Mouse (Mus musculus): ENCODE measurements around the gene Sec23b. TPM values are rescaled to one million over a fixed set of nuclear protein-coding genes. Genes with fewer than 3 reads are reported as not detected.
A peak's percentile ranks its signal among the peaks of the same experiment; 100 is the strongest.

Sec23b gene
- 80.6 and 85.8 TPM in 2 replicates for polyA plus RNA-seq (2014; fragmentation: Nextera tagmentation; extraction: Ambion mirVana)

DNA sequence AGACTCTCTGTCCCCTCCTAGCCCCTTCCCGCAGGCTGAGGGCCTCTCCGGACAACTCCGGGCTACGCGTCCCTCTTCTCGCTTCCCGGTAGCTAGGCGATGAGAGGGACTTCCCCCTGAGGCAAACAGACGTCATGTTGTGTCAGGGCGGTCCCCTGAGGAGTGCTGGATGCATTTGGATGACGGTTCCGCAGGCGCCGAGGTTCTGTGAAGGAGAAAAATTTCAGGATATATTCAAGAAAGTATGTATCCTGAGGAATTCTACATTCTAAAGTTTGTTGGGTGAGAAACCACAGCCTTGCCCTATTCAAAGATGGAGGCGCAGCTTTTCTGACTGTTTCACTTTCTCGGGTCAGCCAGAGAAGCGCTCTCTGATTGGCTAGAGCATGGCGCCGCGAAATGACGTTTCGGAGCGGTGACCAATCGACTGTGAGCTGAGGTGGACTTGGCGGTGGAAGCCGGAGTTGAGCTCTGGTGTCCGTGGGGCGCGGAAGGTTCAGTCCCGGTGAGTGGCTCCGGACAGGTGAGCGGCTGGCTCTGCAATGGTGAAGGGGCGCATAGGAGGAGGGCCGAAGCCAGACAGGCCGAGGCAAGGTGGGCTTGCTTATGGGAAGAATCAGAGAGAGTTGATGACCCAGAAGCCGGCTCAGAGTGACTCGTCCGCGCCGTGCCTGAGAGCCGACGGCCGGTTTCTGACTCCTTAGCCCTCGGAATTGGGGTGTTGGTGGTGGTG is at the start of gene Sec23b:
TSS of gene Sec23b (plus strand) at position 410 of the 733 bp plus-strand sequence.
- no peaks in the 10 kb centered on the region for H3K27me3 ChIP-seq (ENCODE audit: control insufficient read depth, insufficient read depth, low read length)
- peak within 1 kb of the TSS; percentile 66 for H3K4me3 ChIP-seq (ENCODE audit: low read depth, low read length)
- under 1% methylated on average over 44 of the region's 44 CpGs for WGBS
- peak within 1 kb of the TSS; percentile 83 for H3K27ac ChIP-seq (ENCODE audit: low read length)
- H3K9me3 ChIP-seq (ENCODE audit: control insufficient read depth, low read depth, low read length), result no peaks in the 10 kb centered on the region
- ATAC-seq (ENCODE audit: insufficient number of reproducible peaks, insufficient read depth, low FRiP score, low read depth), result peak; percentile 98
- peak within 1 kb of the TSS; percentile 61 for H3K4me2 ChIP-seq (replicated peaks; ENCODE audit: low read depth, low read length)
- H3K9ac ChIP-seq (replicated peaks; ENCODE audit: low read depth, low read length), result peak within 1 kb of the TSS; percentile 54
- H3K36me3 ChIP-seq (ENCODE audit: control insufficient read depth, insufficient read depth, low read length), result peaks cover 9% of the 10 kb centered on the region
- H3K4me1 ChIP-seq (ENCODE audit: control insufficient read depth, insufficient read depth, low read length), result peaks cover 4% of the 10 kb centered on the region; the same call in 1 of the 2 replicates

DNA sequence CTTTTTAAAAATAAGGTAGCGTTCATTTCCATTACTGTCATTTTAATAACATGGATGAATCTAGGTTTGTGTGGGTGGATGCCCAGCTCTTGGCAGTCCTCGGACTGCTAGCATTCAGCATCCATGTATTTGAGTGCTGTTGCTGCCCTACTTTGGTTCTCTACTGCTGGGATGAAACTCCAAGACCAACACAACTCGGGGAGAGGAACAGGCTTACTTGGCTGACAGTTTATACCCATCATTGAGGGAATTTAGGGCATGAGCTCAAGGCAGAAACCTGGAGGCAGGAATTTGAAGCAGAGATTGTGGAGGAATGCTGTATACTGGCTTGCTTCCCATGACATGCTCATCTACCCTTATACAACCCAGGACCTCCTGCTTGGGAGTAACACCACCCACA is 41.4 kb upstream of the Sec23b start:
- Histone ChIP-seq H3K27ac (ENCODE audit: low read length) (no peak overlapping the region), H3K27me3 (ENCODE audit: control insufficient read depth, insufficient read depth, low read length) (no peaks in the 10 kb centered on the region), H3K36me3 (ENCODE audit: control insufficient read depth, insufficient read depth, low read length) (no peaks in the 10 kb centered on the region), H3K4me2 (replicated peaks; ENCODE audit: low read depth, low read length) (no peak overlapping the region), H3K4me1 (ENCODE audit: control insufficient read depth, insufficient read depth, low read length) (no peaks in the 10 kb centered on the region), H3K4me3 (ENCODE audit: low read depth, low read length) (no peak overlapping the region), H3K9me3 (ENCODE audit: control insufficient read depth, low read depth, low read length) (no peaks in the 10 kb centered on the region), H3K9ac (replicated peaks; ENCODE audit: low read depth, low read length) (no peak overlapping the region)
- ATAC-seq (ENCODE audit: insufficient number of reproducible peaks, insufficient read depth, low FRiP score, low read depth), result no peak
- WGBS, result 80% methylated on average over 3 of the region's 3 CpGs

DNA sequence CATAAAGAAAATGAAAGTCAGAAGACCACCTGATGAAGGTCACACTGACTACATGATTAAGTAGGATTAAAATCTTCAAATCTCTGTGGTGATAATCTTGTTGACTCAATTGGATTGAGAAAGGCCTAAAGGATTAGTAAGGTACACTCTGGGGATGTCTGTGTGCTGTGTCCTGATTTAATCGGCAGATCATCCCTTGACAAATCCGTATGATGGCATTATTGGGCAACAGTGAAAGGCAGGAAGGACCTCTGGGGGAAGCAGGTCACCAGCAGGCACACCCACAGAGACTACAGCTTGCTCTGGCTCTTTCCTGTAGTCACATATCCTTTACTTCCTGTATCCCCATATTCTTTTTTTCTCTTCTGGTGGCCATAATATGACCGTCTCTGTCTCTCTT is 36.3 kb upstream of the Sec23b start:
- Histone ChIP-seq H3K9me3 (ENCODE audit: control insufficient read depth, low read depth, low read length) (no peaks in the 10 kb centered on the region), H3K4me3 (ENCODE audit: low read depth, low read length) (no peak overlapping the region), H3K27ac (ENCODE audit: low read length) (no peak overlapping the region), H3K27me3 (ENCODE audit: control insufficient read depth, insufficient read depth, low read length) (no peaks in the 10 kb centered on the region), H3K36me3 (ENCODE audit: control insufficient read depth, insufficient read depth, low read length) (no peaks in the 10 kb centered on the region), H3K4me1 (ENCODE audit: control insufficient read depth, insufficient read depth, low read length) (no peaks in the 10 kb centered on the region), H3K4me2 (replicated peaks; ENCODE audit: low read depth, low read length) (no peak overlapping the region), H3K9ac (replicated peaks; ENCODE audit: low read depth, low read length) (no peak overlapping the region)
- no peak for ATAC-seq (ENCODE audit: insufficient number of reproducible peaks, insufficient read depth, low FRiP score, low read depth)
- WGBS, result 64% methylated on average over 3 of the region's 3 CpGs

DNA sequence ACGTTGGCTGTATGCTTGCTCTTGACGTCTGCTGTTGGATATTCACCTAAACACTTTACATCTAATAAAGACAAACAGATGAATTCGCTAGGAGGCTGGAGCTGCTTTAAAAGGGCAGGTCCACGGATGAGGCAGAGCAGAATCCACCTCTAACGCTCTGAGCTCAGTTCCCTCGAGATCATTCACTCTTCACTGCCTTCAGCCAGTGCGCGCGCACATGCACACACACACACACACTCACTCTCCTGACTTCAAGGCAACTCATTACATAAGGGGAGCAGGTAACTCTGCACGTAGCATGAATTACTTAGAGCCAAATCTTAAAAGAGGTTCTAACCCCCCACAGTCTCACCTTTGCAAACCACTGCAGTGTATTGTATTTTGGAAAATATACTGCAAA is 30.2 kb upstream of the Sec23b start:
- peaks cover 12% of the 10 kb centered on the region for H3K4me1 ChIP-seq (ENCODE audit: control insufficient read depth, insufficient read depth, low read length)
- no peak for ATAC-seq (ENCODE audit: insufficient number of reproducible peaks, insufficient read depth, low FRiP score, low read depth)
- no peak overlapping the region for H3K4me2 ChIP-seq (replicated peaks; ENCODE audit: low read depth, low read length)
- no peaks in the 10 kb centered on the region for H3K27me3 ChIP-seq (ENCODE audit: control insufficient read depth, insufficient read depth, low read length)
- no peak overlapping the region for H3K9ac ChIP-seq (replicated peaks; ENCODE audit: low read depth, low read length)
- no peak overlapping the region for H3K4me3 ChIP-seq (ENCODE audit: low read depth, low read length)
- H3K36me3 ChIP-seq (ENCODE audit: control insufficient read depth, insufficient read depth, low read length), result no peaks in the 10 kb centered on the region
- 58% methylated on average over 10 of the region's 10 CpGs for WGBS
- no peaks in the 10 kb centered on the region for H3K9me3 ChIP-seq (ENCODE audit: control insufficient read depth, low read depth, low read length)
- H3K27ac ChIP-seq (ENCODE audit: low read length), result no peak overlapping the region

DNA sequence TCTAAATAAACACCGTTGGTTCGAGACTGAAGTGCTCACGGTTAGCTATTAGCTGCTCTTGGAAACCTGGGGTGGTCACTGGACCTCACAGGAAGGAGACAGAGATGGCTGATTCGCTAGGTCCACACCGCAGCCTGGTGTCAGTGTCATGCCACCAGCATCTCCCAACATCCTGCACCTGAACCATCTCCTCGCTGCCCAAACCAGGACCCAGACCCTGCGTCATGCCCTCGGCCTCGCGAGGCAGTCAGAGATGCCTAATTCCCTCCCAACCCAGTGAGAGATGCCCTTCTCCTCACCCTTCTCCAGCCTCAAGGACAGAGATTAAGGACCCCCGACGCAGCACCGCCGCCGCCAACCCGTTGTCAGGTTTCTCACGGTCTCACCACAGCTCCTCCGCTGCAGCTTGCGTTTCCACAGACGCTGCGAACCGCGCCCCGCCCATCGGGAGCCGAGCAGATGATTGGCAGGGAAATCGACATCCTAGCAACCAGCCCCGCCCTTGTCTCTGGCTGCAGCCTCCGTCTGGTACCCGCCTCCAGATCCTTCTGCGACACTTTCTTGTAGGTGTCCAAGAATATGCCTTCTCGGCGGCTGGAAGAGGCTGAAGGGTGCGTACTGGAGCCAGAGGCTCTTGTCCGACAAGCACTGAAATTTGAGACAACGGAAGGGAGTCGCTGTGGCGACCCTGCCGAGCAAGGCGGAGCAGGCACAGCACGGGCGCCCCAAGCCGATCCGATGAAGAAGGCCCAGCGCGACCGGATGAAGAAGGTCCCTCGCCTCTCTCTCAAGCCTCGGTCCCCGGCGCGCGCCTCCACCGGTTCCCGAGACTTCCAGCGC is 28.8 kb upstream of the Sec23b start, which contains the start of the genes Dzank1 and Polr3f:
TSS of gene Dzank1 (minus strand) at position 434 of the 840 bp plus-strand sequence.
TSS of gene Polr3f (plus strand) at position 738 of the 840 bp plus-strand sequence.
- Histone ChIP-seq H3K4me1 (ENCODE audit: control insufficient read depth, insufficient read depth, low read length) (peaks cover 12% of the 10 kb centered on the region), H3K4me2 (replicated peaks; ENCODE audit: low read depth, low read length) (peak within 1 kb of the TSS; percentile 81), H3K27me3 (ENCODE audit: control insufficient read depth, insufficient read depth, low read length) (no peaks in the 10 kb centered on the region), H3K36me3 (ENCODE audit: control insufficient read depth, insufficient read depth, low read length) (peaks cover 8% of the 10 kb centered on the region), H3K9ac (replicated peaks; ENCODE audit: low read depth, low read length) (peak within 1 kb of the TSS; percentile 87), H3K4me3 (ENCODE audit: low read depth, low read length) (peak within 1 kb of the TSS; percentile 91), H3K9me3 (ENCODE audit: control insufficient read depth, low read depth, low read length) (no peaks in the 10 kb centered on the region), H3K27ac (ENCODE audit: low read length) (peak within 1 kb of the TSS; percentile 64)
- peak; percentile 97 for ATAC-seq (ENCODE audit: insufficient number of reproducible peaks, insufficient read depth, low FRiP score, low read depth)
- WGBS, result 1% methylated on average over 56 of the region's 56 CpGs

DNA sequence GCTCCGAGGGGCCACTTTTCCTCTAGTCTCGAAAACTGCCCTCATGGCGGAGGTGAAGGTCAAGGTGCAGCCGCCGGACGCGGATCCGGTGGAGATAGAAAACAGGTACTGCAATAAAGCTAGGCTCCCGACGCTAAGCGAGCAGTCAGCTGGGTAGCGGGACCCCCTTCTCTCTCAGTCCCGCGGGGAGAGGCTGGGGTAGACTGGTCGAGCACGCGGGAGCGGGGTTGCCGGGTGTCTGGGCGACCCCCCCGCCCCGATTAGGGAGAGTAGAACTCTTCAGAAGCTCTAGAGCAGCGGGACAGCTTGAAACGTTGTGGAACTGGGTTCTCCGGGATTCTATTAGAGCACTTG is 28.2 kb upstream of the Sec23b start:
- peak; percentile 34; the same call in 1 of the 2 replicates for ATAC-seq (ENCODE audit: insufficient number of reproducible peaks, insufficient read depth, low FRiP score, low read depth)
- Histone ChIP-seq H3K4me1 (ENCODE audit: control insufficient read depth, insufficient read depth, low read length) (peaks cover 12% of the 10 kb centered on the region), H3K4me2 (replicated peaks; ENCODE audit: low read depth, low read length) (peak overlapping the region; percentile 81), H3K9me3 (ENCODE audit: control insufficient read depth, low read depth, low read length) (no peaks in the 10 kb centered on the region), H3K36me3 (ENCODE audit: control insufficient read depth, insufficient read depth, low read length) (peaks cover 13% of the 10 kb centered on the region), H3K27me3 (ENCODE audit: control insufficient read depth, insufficient read depth, low read length) (no peaks in the 10 kb centered on the region), H3K27ac (ENCODE audit: low read length) (peak overlapping the region; percentile 64), H3K4me3 (ENCODE audit: low read depth, low read length) (peak overlapping the region; percentile 91), H3K9ac (replicated peaks; ENCODE audit: low read depth, low read length) (peak overlapping the region; percentile 87)
- under 1% methylated on average over 25 of the region's 25 CpGs for WGBS

DNA sequence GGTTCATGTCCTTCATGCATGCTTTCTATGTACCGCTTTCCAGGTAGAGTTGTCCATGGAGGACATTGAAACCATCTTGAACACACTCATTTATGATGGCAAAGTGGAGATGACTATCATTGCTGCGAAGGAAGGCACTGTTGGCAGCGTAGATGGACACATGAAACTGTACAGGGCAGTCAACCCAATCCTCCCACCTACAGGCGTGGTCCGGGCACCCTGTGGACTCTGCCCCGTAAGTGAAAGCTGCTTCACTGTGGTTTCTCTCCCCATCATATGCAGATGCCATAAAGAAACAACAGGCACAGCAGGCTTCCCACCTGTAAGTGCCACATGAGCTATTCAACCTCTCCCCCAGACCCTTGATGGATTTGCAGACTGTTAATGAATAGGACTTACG is 18.9 kb upstream of the Sec23b start:
- WGBS, result 95% methylated on average over 7 of the region's 7 CpGs
- Histone ChIP-seq H3K27ac (ENCODE audit: low read length) (no peak overlapping the region), H3K4me3 (ENCODE audit: low read depth, low read length) (no peak overlapping the region), H3K9ac (replicated peaks; ENCODE audit: low read depth, low read length) (no peak overlapping the region), H3K4me1 (ENCODE audit: control insufficient read depth, insufficient read depth, low read length) (no peaks in the 10 kb centered on the region), H3K4me2 (replicated peaks; ENCODE audit: low read depth, low read length) (no peak overlapping the region), H3K36me3 (ENCODE audit: control insufficient read depth, insufficient read depth, low read length) (peaks cover 71% of the 10 kb centered on the region), H3K27me3 (ENCODE audit: control insufficient read depth, insufficient read depth, low read length) (no peaks in the 10 kb centered on the region), H3K9me3 (ENCODE audit: control insufficient read depth, low read depth, low read length) (no peaks in the 10 kb centered on the region)
- ATAC-seq (ENCODE audit: insufficient number of reproducible peaks, insufficient read depth, low FRiP score, low read depth), result no peak

DNA sequence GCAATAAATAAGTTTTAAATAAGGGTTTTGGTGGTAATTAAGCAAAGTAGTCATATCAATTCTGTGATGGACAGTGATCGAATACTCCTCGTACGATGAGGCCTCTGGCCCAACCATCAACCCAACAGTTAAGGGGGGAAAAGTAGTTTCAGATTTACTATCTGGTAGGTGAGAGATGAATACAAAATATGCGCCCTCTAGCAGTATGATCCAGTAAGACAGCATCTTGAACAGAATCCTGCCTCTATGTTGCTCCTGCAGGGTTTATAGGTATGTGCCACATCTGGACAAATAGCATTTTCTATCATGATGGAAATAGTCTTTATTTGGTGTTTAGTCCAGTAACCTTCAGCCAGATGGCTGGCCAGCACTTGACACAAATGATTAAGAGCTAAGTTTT is 14.8 kb upstream of the Sec23b start:
- Histone ChIP-seq H3K4me3 (ENCODE audit: low read depth, low read length) (no peak overlapping the region), H3K36me3 (ENCODE audit: control insufficient read depth, insufficient read depth, low read length) (peaks cover 66% of the 10 kb centered on the region)
- 86% methylated on average over 4 of the region's 4 CpGs for WGBS

More for the DNA sequence above, 14.8 kb upstream of the Sec23b start:
- no peaks in the 10 kb centered on the region for H3K4me1 ChIP-seq (ENCODE audit: control insufficient read depth, insufficient read depth, low read length)
- H3K4me2 ChIP-seq (replicated peaks; ENCODE audit: low read depth, low read length), result no peak overlapping the region
- no peaks in the 10 kb centered on the region for H3K27me3 ChIP-seq (ENCODE audit: control insufficient read depth, insufficient read depth, low read length)
- ATAC-seq (ENCODE audit: insufficient number of reproducible peaks, insufficient read depth, low FRiP score, low read depth), result no peak
- no peaks in the 10 kb centered on the region for H3K9me3 ChIP-seq (ENCODE audit: control insufficient read depth, low read depth, low read length)
- H3K27ac ChIP-seq (ENCODE audit: low read length), result no peak overlapping the region
- H3K9ac ChIP-seq (replicated peaks; ENCODE audit: low read depth, low read length), result no peak overlapping the region
